Mouse (Mus musculus) lung, embryonic 16.5 days (tissue): ENCODE measurements around the gene Phpt1. TPM values are rescaled to one million over a fixed set of nuclear protein-coding genes. Genes with fewer than 3 reads are reported as not detected.

Source experiments
- ATAC-seq: fragments of 200-750 bp; cut with Nextera tagmentation; 2 replicates; pipeline ENCODE4 v1.8.0; 2017; ENCODE audit warnings: low read depth, mild to moderate bottlenecking, moderate library complexity
- H3K27ac ChIP-seq: fragments of 300-500 bp; sonication (generic); 2 replicates; pipeline ENCODE4 v1.5.1; 2014; ENCODE audit warnings: mild to moderate bottlenecking, control low read depth, low read length
- H3K27me3 ChIP-seq: fragments of 300-500 bp; sonication (generic); 2 replicates; pipeline ENCODE4 v1.6.1; 2014; ENCODE audit warnings: low read depth, low read length, mixed read lengths; ENCODE audit not compliant: control insufficient read depth, insufficient read depth
- H3K36me3 ChIP-seq: fragments of 300-500 bp; sonication (generic); 2 replicates; pipeline ENCODE4 v1.6.1; 2014; ENCODE audit warnings: low read length; ENCODE audit not compliant: control insufficient read depth, insufficient read depth
- H3K4me1 ChIP-seq: fragments of 300-500 bp; sonication (generic); replicated peaks from 2 replicates; pipeline ENCODE4 v1.6.1; 2014; ENCODE audit warnings: low read length, mixed read lengths; ENCODE audit not compliant: control insufficient read depth, insufficient read depth
- H3K4me2 ChIP-seq: fragments of 300-500 bp; sonication (generic); 2 replicates; pipeline ENCODE4 v1.6.1; 2014; ENCODE audit warnings: low read depth, low read length, control low read depth
- H3K4me3 ChIP-seq: fragments of 300-500 bp; sonication (generic); 2 replicates; pipeline ENCODE4 v1.5.1; 2014; ENCODE audit warnings: mild to moderate bottlenecking, low read length, control low read depth
- H3K9ac ChIP-seq: fragments of 300-500 bp; sonication (generic); 2 replicates; pipeline ENCODE4 v1.6.1; 2014; ENCODE audit warnings: low read length, control low read depth
- H3K9me3 ChIP-seq: fragments of 300-500 bp; sonication (generic); 2 replicates; pipeline ENCODE4 v1.6.1; 2016; ENCODE audit warnings: low read length; ENCODE audit not compliant: control insufficient read depth
- WGBS: fragments of 180-500 bp; shearing (Covaris S2); extraction: QIAGEN DNeasy Blood & Tissue Kit; methylation state at CpG from one replicate; pipeline ENCODE4 v1.1.7; 2014; 5-methylcytosine and 5-hydroxymethylcytosine counted together
- polyA plus RNA-seq: library from polyadenylated mRNA; unstranded; fragments of >200 nt; fragmentation: Nextera tagmentation; extraction: Ambion mirVana; gene quantifications from 2 replicates; pipeline ENCODE4 v1.2.1, GENCODE M21; 2015

The Phpt1 gene
- polyA plus RNA-seq, 1 experiment from 2014 or later: 167 TPM

DNA sequence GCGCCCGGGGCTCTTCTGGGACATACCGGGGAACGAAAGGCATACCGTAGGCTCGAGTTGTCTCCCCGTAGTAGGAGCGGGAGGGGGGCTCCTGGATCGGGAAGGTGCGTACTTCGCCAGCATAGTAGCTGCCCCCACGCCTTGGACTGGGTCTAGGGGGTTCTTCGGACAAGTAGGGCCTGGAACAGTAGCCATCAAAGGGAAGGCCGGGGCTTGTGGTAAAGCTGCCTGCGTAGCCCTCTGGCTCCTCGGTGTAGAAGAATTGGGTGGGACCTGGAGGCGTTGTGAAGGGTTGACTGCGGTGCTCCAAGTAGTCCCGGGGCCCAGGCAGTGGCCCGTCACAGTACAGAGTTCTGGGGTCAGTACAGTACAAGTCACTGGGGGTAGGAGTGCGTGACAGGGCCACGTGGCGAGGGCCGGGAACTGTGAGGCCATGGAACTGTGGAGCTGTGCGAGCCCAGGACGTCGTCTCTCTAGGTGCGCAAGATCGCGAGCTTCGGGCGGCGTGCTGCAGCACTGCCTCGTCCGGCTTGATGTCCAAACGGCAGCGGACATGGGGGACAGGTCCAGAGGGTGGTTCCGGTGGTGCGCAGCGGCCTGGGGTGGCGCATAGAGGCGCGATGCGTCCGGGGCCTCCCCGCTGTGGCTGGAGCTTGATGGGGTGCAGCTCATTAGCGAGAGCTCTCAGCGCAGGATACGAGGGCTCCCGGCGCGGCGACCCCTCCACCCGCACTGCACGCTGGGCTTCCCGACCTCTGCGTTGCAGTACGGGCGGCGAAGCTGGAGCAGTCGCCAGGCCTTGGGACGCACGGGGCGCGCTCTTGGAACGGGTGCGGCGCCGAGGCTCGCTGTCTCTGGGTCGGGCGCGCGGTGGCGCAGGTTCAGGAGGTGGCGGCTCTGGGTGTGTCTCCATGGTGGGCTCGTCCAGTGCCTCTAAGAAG is 4.0 kb upstream of the Phpt1 start:
- Histone ChIP-seq H3K4me1 (peaks cover 40% of the 10 kb centered on the region), H3K36me3 (peaks cover 2% of the 10 kb centered on the region; the same call in 1 of the 2 replicates), H3K27ac (no peak overlapping the region), H3K4me3 (peak overlapping the region; percentile 13; the same call in 1 of the 2 replicates), H3K9ac (no peak overlapping the region), H3K9me3 (no peaks in the 10 kb centered on the region), H3K4me2 (peak overlapping the region; percentile 39), H3K27me3 (peaks cover 57% of the 10 kb centered on the region)
- whole genome bisulfite sequencing: 3% methylated on average over 77 of the region's 77 CpGs
- no peak for ATAC-seq

DNA sequence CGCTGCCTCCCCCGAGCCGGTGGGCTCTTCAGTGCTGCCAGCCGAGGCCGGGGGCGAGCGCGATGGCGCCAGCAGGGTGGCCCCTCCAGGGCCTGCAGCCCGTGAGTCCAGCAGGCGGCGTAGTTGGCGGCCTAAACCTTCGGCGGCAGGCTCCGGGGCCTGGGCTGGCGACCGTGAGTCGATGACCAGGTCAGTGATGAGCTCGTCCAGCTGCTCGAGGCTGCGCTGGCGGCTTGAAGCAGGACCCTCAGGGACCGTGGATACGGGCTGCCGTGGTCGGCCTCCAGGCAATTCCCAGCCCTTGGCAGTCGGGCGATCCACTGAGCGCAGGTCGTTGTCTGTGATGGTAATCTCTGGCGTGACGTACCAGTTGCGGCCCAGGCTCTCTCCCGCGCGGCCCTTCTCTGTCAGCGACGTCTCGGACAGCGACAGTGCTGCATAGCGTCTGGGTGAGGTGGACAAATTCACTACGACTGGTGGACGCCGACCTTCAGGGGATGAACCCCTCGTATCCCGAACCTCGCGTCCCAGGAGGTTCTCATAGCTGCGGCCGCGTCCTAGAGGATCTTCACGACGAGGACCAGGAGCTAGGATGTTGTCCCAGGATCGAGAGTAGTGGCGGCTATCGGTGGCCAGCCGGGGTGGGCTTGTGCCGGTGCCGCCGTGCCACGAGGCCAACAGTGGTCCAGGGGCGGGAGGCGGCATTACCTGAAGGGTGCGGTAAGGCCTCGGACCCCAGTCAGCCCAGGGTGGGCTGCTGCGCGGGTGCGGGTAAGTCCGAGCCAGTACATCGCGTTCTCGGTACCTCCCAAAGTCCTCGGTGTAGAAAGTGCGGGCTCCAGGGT is 3.1 kb upstream of the Phpt1 start:
- H3K4me3 ChIP-seq: peak overlapping the region; percentile 35
- H3K36me3 ChIP-seq: no peaks in the 10 kb centered on the region; the same call in 1 of the 2 replicates
- 5% methylated on average over 75 of the region's 75 CpGs for WGBS
- peaks cover 49% of the 10 kb centered on the region for H3K4me1 ChIP-seq
- H3K27me3 ChIP-seq: peaks cover 57% of the 10 kb centered on the region
- no peaks in the 10 kb centered on the region for H3K9me3 ChIP-seq
- no peak for ATAC-seq
- H3K4me2 ChIP-seq: peak overlapping the region; percentile 34
- H3K27ac ChIP-seq: no peak overlapping the region
- peak overlapping the region; percentile 39; the same call in 1 of the 2 replicates for H3K9ac ChIP-seq

GRCm38 (mm10) chr2:25576965-25577891 is 2.2 kb upstream of the Phpt1 start:
- 16% methylated on average over 92 of the region's 92 CpGs for WGBS
- H3K9ac ChIP-seq: peak overlapping the region; percentile 39; the same call in 1 of the 2 replicates
- peaks cover 57% of the 10 kb centered on the region for H3K27me3 ChIP-seq
- no peaks in the 10 kb centered on the region for H3K9me3 ChIP-seq
- no peaks in the 10 kb centered on the region for H3K36me3 ChIP-seq
- peak overlapping the region; percentile 34 for H3K4me2 ChIP-seq
- ATAC-seq: no peak
- H3K27ac ChIP-seq: no peak overlapping the region
- peak overlapping the region; percentile 35 for H3K4me3 ChIP-seq
- peaks cover 51% of the 10 kb centered on the region for H3K4me1 ChIP-seq

- Histone ChIP-seq H3K36me3 (0 out of 2 replicates have a peak, but pooled peaks cover 2% of the 10 kb centered on the region), H3K4me2 (peak overlapping the region; percentile 91), H3K27ac (no peak overlapping the region), H3K4me3 (no peak overlapping the region), H3K4me1 (peaks cover 46% of the 10 kb centered on the region), H3K9me3 (no peaks in the 10 kb centered on the region), H3K27me3 (peaks cover 55% of the 10 kb centered on the region), H3K9ac (peak overlapping the region; percentile 69)
- 73% methylated on average over 16 of the region's 16 CpGs for WGBS
- no peak for ATAC-seq
These were observed 1.2 kb upstream of the Phpt1 start for GRCm38 (mm10) chr2:25576028-25576850.

- Histone ChIP-seq H3K4me1 (peaks cover 43% of the 10 kb centered on the region), H3K9me3 (no peaks in the 10 kb centered on the region), H3K4me3 (peak overlapping the region; percentile 58), H3K36me3 (0 out of 2 replicates have a peak, but pooled peaks cover 2% of the 10 kb centered on the region), H3K4me2 (peak overlapping the region; percentile 91), H3K27ac (peak overlapping the region; percentile 92), H3K27me3 (peaks cover 48% of the 10 kb centered on the region), H3K9ac (peak overlapping the region; percentile 69)
- peak; percentile 11; the same call in 1 of the 2 replicates for ATAC-seq
- 5% methylated on average over 21 of the region's 21 CpGs for WGBS
These were observed 506 bp upstream of the Phpt1 start for GRCm38 (mm10) chr2:25575432-25576027.

DNA sequence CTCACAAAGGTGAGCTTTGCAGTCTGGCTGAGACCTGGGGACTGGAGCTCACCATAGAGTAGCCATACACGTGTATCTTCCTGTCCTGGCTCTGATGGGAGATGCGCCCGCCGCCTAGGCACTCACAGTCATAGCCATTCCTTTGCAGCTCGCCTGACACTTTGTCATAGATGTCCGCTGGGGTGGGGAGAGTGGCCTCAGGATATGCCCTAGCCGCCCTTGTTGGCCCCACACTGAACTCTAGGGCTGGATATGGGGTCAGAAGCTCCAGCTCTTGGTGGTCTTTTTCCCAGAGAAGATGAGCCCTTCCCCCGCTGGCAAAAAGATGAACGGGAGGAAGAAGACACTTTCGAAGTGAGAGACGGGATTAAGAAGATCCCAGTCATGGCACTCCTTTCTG is 888 bp downstream of the Phpt1 start:
- H3K4me3 ChIP-seq: peak overlapping the region; percentile 58
- peaks cover 43% of the 10 kb centered on the region for H3K4me1 ChIP-seq
- H3K27ac ChIP-seq: peak overlapping the region; percentile 92
- H3K9me3 ChIP-seq: no peaks in the 10 kb centered on the region
- H3K9ac ChIP-seq: peak overlapping the region; percentile 71
- no peak for ATAC-seq
- H3K27me3 ChIP-seq: peaks cover 34% of the 10 kb centered on the region
- 10% methylated on average over 11 of the region's 11 CpGs for WGBS
- peaks cover 2% of the 10 kb centered on the region; the same call in 1 of the 2 replicates for H3K36me3 ChIP-seq
- H3K4me2 ChIP-seq: peak overlapping the region; percentile 91

DNA sequence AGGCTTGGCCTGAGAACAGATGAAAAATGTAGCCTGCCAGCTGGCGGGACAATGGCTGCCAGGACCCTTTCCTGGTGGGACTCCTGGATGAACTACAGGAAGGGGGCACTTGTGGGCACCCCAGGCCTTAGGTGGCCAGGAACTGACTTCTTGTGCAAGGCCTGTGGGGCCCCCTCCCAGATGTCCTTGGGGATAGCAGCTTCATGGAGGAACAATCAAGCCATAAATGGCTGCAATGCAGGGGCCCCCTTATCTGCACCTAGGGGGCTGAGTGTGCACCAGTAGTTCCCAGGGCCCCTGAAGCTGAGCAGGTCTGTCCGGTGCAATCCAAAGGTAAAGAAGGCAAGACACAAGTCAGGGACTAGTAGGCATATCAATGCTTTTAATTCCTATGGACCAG is 2.0 kb downstream of the Phpt1 start:
- Histone ChIP-seq H3K9me3 (no peaks in the 10 kb centered on the region), H3K9ac (no peak overlapping the region), H3K4me2 (no peak overlapping the region), H3K27me3 (peaks cover 23% of the 10 kb centered on the region), H3K36me3 (peaks cover 2% of the 10 kb centered on the region; the same call in 1 of the 2 replicates), H3K4me3 (no peak overlapping the region), H3K4me1 (peaks cover 34% of the 10 kb centered on the region), H3K27ac (no peak overlapping the region)
- WGBS: 83% methylated on average over 2 of the region's 2 CpGs
- ATAC-seq: no peak
